Mouse (Mus musculus): ENCODE measurements around the gene Ubap2.

The Ubap2 gene

DNA sequence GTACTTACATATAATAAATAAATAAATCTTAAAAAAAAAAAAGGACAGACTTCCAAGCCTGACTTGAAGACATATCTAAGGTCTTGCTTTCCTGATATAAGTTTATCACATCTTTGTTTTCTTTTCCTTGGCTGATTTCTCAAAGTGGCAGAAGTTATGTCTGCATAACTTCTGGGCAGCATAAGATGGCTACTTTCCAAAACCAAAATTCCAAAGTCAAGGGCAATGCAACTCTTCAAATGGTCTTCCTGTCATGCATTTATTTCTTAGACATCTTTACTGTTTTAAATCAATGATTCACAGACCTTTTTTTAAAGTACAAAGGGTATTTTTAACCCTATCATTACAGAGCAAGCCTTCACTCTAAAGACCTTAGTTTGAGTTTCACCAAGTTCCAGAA lies 14.3 kb downstream of the Ubap2 start:
- no peak for DNase-seq (ENCODE audit: low read depth, low spot score)

DNA sequence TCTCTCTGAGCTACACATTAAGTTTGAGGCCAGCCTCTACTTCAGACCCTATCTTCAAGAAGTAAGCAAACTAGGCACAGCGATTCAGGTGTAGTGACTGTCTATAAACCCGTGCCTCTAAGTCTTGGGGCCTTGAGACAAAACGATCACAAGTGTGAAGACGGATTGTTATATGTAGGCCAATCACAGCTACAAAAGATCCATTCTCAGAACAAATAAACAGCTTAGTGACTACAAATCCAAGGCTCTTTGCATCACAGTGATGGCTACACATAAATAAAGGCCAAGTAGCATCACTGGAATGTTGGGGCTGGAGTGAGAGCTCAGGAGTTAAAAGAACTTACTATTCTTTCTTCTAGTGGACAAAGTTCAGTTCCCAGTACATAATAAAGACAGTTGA lies 15.9 kb downstream of the Ubap2 start:
- DNase-seq (ENCODE audit: low read depth, low spot score): peak; percentile 39

DNA sequence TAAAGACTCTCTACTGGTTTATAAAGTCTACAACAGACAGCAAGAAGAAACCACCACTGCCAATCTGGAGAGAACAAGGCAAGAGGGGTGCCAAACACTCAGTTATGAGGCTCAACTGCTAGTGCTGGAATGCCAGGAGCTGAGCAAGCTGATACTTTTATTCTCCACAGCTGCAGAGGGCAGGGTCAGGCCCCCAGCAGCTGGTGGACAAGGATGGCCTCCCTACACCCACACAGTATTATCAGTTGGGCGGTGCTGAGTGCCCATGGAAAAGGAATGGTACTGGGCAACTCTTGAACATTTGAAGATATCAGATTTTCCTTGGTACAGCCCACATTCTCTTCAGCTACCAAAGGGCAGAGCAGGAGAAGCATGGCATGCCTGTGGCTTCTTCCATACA lies 17.2 kb downstream of the Ubap2 start:
- no peak for DNase-seq (ENCODE audit: low read depth, low spot score)

DNA sequence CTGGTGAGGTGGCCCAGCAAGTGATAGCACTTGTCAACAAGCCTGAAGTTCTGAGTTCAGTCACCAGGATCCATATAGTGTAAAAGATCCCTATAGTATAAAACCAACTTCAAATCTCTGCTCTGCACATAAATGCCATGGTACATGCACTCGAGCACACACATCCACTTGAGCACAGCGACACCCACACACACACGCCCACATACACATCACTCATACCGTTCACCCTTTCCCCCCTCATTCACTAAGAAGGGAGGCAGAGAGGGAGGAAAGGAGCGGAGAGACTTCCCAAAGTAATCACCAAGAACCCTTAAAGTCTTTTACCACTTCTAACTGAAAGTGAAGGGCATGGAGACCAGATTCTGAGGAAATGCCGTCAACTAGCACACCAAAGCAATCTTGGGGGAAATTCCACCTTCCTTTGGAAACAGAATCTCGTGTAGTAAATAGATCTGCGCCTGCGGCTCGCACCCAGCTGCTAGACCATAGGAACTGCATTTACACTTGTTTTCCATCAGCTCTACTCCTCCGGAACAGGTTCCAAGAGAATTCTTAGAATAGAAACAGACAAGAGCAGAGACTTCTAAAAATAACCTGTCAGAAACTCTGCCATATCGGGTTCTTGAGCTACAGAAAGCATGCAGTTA lies 19.3 kb downstream of the Ubap2 start:
- no peak for DNase-seq (ENCODE audit: low read depth, low spot score)

DNA sequence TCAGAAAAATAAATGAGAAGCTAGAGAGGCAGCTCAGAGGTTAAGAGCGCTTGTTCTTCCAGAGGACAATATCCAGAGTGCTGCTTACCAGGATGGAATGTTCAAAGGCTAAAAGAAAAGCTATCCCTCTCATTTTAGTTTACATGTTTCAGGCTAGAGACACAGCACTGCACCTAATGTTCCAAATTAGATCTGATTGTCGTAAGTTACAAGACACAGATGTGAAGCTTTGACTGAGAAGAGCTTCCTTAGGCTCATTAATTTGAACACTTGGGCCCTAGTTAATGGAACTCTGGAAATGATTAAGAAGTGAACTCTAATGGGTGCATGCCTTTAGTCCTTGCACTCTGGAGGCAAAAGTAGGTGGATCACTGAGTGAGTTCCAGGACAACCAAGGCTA lies 21.2 kb downstream of the Ubap2 start:
- no peak for DNase-seq (ENCODE audit: low read depth, low spot score)

DNA sequence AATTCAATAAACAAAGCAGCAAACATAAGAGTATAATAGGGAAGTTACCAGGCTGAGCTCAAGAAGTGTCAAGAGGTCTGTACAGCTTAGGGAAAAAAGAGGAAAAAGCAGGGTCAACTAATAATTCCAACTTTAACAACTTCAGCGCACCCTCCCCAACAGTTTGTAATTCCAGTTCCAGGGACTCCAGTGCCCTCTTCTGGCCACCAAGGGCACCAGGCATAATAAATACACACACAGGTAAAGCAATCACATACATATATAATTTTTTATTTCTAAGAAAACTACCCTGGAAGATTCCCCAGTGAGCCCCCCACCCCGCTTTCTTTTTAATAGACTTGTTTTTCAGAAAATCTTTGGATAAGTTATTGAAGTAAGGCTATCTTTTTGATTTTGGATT lies 29.5 kb downstream of the Ubap2 start:
- no peak for DNase-seq (ENCODE audit: low read depth, low spot score)

DNA sequence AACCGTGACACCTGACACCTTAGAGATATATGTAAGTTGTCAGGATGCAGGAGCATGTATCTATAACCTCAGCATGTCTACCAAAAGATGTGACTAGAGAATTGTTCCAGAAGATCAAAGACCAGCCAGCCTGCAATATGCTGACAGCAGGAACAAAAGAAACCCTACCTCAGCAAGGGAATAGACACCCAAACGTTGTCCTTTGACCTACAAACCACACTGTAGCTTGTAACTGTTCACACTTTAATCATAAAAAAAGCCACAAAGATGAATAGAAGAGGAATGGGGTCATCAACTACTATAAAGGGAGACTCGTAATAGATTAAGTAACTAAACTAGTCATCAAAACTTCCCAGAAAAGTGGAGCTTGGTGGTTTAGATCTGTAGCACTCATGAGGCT lies 34.0 kb downstream of the Ubap2 start:
- DNase-seq (ENCODE audit: low read depth, low spot score): no peak

DNA sequence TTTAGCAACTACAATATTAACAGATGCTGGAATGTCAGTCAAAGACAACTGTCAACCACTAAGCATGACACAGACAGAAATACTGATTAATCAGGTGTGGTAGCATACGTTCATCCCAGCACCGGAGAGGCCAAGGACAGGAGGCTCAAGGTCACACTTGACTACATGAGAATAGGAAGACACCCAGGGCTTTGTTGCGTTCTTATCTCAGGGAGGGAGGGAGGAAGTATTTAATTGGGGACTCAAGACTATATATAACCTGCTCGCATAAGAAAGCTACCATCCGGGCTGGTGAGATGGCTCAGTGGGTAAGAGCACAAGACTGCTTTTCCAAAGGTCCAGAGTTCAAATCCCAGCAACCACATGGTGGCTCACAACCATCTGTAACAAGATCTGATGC lies 39.3 kb downstream of the Ubap2 start:
- DNase-seq (ENCODE audit: low read depth, low spot score): no peak

DNA sequence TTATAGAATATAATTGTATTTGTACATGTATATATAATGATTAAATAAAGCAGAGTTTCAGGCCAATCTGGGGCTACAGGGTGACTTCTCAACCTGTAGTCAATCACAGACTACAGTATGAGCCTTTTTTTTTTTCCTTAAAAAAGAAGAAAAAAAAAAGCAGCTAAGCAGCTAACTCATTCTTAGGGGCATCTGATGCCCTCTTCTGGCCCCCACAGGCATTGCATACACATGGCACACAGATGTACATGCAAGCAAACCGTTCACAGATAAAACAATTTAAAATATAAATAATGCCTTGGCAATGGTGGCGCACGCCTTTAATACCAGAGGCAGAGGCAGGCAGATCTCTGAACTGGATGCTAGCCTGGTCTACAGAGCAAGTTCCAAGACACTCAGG lies 48.6 kb downstream of the Ubap2 start:
- DNase-seq (ENCODE audit: low read depth, low spot score): peak; percentile 31

DNA sequence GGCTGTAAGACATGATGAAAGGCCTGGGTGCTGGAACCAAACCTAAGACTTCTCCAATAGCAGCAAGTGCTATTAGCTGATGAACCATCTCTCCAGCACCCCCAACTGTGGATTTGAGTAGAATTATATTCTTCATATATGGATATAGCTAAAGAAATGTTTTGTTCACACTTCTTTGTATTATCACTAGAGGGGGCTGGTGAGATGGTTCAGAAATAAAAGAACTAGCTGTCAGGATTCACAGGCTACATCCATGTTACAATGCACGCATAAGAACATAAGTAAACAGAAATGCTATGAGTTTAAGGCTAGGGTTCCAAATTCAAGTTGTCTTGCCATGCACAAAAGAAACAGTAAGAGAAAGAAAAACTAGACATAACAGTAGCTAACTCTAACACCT lies 49.5 kb downstream of the Ubap2 start:
- DNase-seq (ENCODE audit: low read depth, low spot score): no peak

DNA sequence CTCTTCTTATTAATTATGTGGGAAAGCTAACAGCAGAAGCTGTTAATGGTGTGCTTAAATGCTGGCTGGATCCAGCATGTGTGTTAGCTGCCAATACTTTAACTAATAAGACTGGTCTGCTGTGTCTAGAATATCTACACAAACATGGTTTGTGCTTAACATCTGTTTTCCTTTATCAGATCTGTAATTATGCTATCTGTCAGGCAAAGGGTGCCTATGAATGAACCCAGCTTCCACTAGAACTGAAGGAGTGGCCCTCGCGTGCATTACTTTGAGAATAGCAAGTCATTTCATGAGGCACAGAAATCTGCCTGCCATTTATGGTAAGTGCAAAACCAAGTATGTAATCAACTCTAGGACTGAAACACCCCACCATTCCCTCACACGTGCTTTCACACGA lies 66.9 kb downstream of the Ubap2 start:
- no peak for DNase-seq (ENCODE audit: low read depth, low spot score)

DNA sequence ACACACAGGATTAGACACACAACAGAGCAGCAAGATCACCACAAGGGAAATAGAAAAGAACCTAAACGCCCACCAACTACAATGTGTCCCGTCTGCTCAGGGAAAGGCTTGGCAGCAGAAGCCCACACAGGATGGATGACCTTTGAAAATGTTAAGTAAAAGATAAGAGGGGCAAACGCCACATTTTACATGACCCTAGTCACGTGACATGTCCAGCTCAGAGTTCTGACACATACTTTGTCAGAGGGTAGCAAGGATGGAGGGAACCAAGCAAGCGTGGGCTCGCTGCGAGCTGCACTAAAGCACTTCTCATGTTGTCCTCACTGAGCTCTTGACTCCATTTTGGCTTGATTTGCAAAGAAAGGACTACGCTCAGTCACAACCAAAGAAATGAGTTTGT lies 69.2 kb downstream of the Ubap2 start:
- no peak for DNase-seq (ENCODE audit: low read depth, low spot score)

DNA sequence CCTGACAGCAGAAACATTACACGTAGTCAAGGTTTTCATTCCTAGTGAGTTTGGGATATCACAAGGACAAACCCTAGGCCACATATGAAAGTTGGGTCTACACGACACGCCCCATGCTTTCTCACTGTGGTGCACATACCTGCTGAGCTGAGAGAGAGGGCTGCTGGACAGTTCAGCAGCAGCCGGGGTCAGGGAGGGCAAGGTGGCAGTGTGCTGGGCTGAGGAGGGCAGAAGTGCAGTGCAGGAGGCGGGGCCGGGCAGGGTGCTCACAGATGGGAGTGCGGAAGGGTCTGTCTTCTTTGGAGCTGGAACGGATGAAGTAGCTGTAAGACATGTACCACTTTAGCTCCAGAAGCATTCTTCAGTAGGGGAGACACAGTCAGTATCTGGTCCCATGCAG lies 72.8 kb downstream of the Ubap2 start:
- DNase-seq (ENCODE audit: low read depth, low spot score): no peak

DNA sequence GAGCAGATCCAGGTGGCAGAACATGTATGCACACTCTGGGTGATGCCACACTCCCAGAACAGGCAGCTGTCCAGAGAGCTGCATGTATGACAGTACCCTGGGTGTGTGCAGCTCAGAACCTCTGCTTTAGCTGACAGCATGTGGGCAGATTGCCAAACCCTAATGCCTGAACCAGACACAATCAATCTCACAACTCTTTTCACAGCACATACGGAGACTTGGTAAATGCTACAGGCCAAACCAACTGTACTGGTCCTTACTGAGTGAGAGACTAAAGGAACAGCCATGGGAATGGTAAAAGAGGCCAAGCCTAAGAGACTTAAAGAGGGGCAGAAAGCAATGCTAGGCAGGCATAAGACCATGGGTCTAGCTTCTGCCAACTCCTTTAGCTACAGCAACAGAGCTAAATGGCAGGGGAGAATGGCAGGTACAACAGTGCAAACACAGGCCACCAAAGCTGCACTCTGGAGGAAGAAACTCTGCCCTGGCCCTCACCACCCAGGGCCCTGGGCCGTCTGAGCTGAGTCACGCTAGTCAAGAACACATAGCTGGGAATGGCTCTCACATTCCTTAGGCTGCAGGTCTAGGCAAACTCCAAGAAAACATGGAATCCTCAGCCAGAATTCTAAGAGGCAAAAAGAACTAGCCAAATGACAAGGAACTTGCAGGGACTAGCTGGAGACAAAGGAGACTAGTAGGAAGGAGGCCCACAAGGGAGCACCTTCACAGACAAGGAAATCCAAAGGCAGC lies 77.9 kb downstream of the Ubap2 start:
- DNase-seq (ENCODE audit: low read depth, low spot score): no peak

DNA sequence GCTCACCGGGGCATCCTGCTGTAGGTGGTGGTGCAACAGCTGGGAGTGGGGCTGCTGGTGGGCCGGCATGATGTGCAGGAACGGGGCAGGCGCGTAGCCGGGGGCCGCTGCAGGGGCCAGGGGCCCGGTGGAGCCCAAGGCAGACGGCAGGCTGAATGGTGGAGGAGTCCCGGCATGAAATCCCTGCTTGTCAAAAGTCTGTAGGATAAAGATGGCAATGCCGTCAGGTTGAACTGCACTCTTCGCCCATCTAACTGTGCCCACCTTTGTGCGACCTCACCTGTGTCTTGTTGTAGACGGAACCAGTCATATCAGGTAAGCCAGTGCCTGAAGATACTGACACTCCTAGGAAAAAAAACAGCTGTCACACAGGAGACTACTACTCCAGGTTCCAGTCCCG lies 79.6 kb downstream of the Ubap2 start:
- no peak for DNase-seq (ENCODE audit: low read depth, low spot score)

DNA sequence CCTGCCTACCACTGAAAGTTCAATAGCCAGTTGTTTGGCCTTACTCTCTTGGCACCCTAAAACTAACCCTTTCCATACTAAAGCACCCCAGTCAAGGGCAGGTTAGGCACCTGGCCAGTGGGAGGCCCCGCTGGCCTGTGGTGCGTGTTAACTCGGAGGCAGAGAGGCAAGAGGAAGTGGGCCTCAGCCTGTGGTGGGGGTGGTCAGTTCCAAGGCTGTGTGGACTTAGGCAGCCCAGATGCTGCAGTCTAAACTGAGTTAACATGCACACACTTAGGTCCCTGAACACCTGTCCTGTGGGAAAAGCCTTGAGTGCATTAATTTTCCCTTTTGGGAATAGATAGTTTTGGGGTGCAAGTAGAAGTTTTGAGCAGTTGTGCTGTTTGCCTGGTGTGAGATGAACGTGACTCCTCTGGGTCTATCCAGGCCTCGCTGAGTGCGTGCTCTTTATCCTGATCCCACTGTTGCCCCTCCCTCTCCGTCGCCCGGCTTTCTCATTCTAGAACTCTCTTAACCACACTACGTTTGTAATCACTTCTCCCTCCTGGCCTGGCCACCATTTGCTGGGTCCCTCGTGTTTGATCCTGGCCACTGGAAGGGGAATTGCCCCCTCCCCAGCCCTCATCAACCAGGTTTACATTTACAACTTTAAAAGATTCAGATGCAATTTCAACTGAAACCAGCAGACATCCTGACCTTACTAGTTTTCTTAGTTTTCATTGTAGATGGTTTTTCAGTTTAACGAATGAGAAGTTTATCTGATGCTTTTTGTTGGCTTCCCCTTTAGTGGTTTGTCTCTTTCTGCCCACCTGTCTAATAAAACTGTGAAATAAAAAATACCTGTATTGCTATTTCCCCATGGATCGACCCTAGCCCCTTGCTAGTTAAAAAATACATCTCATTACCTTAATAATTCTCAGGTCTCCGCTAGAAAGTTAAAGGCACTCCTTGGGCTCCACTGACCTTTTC lies 82.1 kb downstream of the Ubap2 start:
- no peak for DNase-seq (ENCODE audit: low read depth, low spot score)

DNA sequence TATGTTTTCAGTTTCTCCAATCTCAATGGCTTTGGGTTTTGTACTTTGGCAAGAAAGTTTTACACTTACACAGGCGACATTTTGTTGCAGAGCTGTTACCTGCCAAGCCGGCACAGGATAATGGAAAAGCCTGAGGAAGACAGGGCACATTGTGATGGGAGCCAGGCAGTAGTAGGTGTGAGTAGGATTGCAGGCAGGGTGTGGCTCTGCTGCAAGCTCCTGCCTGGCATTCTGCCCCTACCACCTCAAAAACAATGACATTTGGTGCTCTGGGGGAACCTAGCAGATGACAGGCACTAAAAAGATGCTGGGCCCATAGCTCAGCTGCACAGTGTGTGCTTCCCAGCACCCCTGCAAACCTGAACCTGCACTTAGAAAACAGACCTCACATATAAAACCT lies 85.1 kb downstream of the Ubap2 start:
- no peak for DNase-seq (ENCODE audit: low read depth, low spot score)

DNA sequence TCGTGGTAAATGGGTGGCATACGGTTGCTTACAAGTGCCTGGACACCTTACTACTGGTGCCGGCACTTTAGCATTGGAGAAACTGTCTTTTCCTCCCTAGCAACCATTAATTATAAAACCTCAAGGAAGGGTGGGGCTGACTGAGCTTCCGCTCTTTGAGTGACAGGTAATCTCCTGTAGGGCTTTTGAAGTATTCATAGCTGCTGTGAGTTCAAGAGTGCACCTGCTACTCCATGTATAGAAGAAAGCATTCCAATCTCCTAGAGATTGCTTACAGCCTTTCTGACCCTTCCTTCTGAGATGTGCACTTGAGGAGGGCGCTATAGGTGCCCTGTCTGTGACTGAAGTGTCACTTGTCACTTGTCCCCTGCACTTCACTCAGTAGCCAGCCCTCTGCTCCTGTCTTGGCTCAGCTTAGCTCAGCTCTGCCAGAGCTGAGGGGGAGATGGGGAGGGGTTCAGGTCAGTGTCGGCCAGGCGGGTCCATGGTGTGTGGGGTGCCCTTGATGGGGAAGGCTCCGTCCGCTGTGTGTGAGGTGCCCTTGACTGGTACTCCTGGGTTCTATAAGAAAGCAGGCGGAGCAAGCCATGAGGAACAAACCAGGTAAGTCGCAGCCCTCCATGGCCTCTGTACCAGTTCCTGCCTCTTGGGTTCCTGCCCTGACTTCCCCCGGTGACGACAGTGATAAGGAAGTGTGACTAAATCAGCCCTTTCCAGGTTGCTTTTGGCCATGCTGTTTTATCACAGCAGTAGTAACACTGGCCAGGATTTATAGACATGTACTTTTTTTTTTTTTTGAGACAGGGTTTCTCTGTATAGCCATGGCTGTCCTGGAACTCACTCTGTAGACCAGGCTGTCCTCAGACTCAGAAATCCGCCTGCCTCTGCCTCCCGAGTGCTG lies 94.9 kb downstream of the Ubap2 start:
- DNase-seq (ENCODE audit: low read depth, low spot score): no peak

DNA sequence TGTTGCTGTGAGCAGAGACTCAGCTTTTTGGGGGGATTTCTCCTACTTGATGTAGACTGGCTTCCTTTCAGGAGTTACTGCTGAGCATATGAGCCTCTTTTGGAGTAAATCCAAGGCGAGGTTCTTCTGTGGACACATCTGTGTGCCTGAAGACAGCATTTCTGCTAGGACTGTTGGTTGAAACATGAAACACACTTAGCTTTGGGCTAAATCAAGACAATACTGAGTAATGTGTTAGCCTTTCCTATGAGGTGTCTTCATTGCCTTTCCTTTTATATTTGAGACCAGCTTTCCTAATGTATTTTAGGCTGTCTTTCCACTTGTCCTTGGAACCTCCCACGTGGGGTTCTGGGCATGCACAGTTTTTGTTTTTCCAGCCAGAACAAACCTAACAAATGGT lies 100.3 kb downstream of the Ubap2 start:
- no peak for DNase-seq (ENCODE audit: low read depth, low spot score)

DNA sequence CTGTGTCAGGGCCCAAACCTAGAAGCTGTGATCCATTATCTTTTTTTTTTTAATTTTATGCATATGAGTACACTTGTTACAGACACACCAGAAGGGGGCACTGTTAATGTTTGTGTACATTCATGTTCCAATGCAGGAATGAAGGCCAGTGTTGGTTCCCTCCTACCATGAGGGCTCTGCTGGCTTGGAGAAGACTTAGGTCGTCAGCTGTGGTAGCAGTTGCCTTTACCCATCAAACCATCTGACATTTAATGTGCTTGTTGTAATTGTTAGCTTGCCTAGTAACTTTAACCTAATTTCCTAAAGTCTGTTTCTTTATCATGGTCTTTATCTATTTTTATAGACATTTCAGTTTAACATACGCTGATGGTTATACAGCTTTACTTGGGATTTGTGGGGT lies 104.0 kb downstream of the Ubap2 start:
- no peak for DNase-seq (ENCODE audit: low read depth, low spot score)

DNA sequence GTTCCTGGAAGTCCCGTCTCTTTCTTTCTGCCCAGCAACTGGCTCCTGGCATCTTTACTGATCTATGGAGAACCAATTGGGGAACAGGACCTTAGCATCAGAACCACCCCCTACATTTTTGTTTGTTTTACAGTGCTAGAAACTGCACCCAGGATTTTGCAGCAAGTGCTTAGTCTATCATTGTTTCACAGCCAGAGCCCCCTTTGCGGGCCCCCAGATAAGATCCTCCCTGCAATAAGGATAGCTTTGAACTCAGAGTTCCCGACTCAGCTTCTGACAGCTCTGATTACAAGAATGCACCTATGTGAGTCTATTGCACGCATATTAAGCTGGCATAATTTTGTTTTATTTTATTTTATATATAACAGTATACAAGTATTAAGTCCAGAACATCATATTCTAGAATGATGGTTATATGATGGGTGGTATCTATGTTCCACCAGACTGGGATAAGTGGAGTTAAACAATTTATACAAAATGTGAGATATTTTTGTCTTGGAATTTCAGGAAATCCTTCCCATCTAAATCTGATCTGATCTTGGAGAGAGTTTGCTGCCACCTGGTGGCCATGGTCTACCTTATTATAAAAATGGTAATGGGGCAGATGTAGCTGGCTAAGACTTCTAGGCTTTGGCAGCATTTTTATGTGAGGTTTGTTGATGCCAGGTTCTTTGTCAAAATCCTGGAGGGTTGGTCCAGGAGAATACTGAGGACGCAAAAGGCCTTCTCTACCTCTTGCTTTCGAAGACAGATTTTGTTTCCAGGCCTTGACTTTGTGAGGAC lies 109.1 kb downstream of the Ubap2 start:
- no peak for DNase-seq (ENCODE audit: low read depth, low spot score)
